Mouse (Mus musculus) kidney, embryonic 14.5 days (tissue): ENCODE results near the gene Camk2b. TPM values are rescaled to one million over a fixed set of nuclear protein-coding genes. Genes with fewer than 3 reads are reported as not detected.

Experiments used
- ATAC-seq: fragments of 200-750 bp; cut with Nextera tagmentation; 2 replicates; pipeline ENCODE4 v1.8.0; 2017; ENCODE audit warnings: moderate number of reproducible peaks, mild to moderate bottlenecking, moderate TSS enrichment, moderate library complexity; ENCODE audit not compliant: low FRiP score, low TSS enrichment
- H3K27ac ChIP-seq: fragments of 300-500 bp; sonication (generic); 2 replicates; pipeline ENCODE4 v1.5.1; 2014; ENCODE audit warnings: low read depth, mild to moderate bottlenecking, low read length, moderate library complexity, mixed read lengths
- H3K27me3 ChIP-seq: fragments of 300-500 bp; sonication (generic); 2 replicates; pipeline ENCODE4 v1.6.1; 2014; ENCODE audit warnings: mild to moderate bottlenecking, low read length; ENCODE audit not compliant: control insufficient read depth, insufficient read depth
- H3K36me3 ChIP-seq: fragments of 300-500 bp; sonication (generic); 2 replicates; pipeline ENCODE4 v1.6.1; 2014; ENCODE audit warnings: low read length, mixed read lengths; ENCODE audit not compliant: control insufficient read depth, insufficient read depth
- H3K4me1 ChIP-seq: fragments of 300-500 bp; sonication (generic); 2 replicates; pipeline ENCODE4 v1.6.1; 2014; ENCODE audit warnings: low read length, mixed read lengths; ENCODE audit not compliant: control insufficient read depth, insufficient read depth
- H3K4me2 ChIP-seq: fragments of 300-500 bp; sonication (generic); replicated peaks from 2 replicates; pipeline ENCODE4 v1.6.1; 2014; ENCODE audit warnings: low read depth, mild to moderate bottlenecking, low read length
- H3K4me3 ChIP-seq: fragments of 300-500 bp; sonication (generic); 2 replicates; pipeline ENCODE4 v1.5.1; 2014; ENCODE audit warnings: mild to moderate bottlenecking, low read length
- H3K9ac ChIP-seq: fragments of 300-500 bp; sonication (generic); 2 replicates; pipeline ENCODE4 v1.6.1; 2014; ENCODE audit warnings: low read depth, mild to moderate bottlenecking, low read length, moderate library complexity
- H3K9me3 ChIP-seq: fragments of 300-500 bp; sonication (generic); 2 replicates; pipeline ENCODE4 v1.6.1; 2016; ENCODE audit warnings: low read length; ENCODE audit not compliant: control insufficient read depth
- WGBS: fragments of 180-500 bp; shearing (Covaris S2); extraction: QIAGEN DNeasy Blood & Tissue Kit; methylation state at CpG from one replicate; pipeline ENCODE4 v1.1.7; 2014; 5-methylcytosine and 5-hydroxymethylcytosine counted together
- polyA plus RNA-seq: library from polyadenylated mRNA; unstranded; fragments of >200 nt; fragmentation: Nextera tagmentation; extraction: Ambion mirVana; gene quantifications from 2 replicates; pipeline ENCODE4 v1.2.1, GENCODE M21; 2014

Camk2b gene
- polyA plus RNA-seq, 1 experiment from 2014 or later: 4.4 TPM

- no peak overlapping the region for H3K4me2 ChIP-seq
- no peak for ATAC-seq
- H3K9ac ChIP-seq: no peak overlapping the region
- no peaks in the 10 kb centered on the region for H3K36me3 ChIP-seq
- WGBS: 66% methylated on average over 12 of the region's 12 CpGs
- no peak overlapping the region for H3K27ac ChIP-seq
- H3K27me3 ChIP-seq: no peaks in the 10 kb centered on the region
- no peak overlapping the region for H3K4me3 ChIP-seq
- H3K9me3 ChIP-seq: no peaks in the 10 kb centered on the region
- peaks cover 9% of the 10 kb centered on the region; the same call in 1 of the 2 replicates for H3K4me1 ChIP-seq
Measured at GRCm38 (mm10) chr11:6024923-6025652, 41.1 kb downstream of the Camk2b start.

DNA sequence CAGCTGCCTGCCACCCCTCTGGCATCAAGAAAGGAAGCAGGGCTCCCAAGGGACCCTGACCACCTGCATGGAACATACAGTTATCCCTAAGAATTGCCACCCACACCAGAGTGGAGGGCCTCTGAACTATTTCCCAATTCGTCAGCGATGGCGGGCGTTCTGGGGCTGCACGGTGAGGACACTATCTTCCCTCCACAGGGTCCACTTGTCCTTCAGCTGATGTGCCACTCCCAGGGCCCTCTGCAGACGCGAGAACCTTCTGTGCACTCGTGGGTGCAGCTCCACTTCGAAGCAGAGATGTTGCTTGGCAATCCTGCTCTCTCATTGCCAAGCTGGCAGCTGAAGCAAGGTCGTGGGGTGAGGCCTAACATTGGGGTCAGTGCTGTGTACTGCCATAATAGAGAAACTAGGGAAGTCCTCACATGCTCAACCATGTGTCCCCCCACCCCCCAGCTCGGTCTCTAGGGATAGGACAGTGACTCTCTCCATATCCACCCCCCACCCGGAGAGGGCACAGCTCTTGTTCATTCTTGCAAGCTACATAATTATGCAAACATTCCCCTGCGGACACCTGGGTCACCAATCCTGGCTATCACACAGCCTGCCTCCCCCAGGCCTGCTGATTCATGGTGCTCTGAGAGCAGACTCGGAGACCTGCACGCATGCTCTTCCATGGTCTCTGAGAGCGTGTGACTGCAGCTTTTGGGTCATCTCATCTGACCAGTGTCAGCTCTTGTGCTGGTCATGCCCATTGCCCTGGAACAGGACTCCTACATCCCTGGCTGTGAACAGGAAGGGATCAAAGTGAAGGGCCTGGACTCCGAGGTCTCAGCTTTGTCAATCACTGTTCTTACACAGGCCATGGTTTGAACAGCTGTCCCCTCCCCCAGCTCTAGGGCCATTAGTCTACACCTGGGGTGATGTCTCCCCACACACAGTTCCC is 45.0 kb downstream of the Camk2b start:
- peak; percentile 84 for ATAC-seq
- H3K4me3 ChIP-seq: no peak overlapping the region
- no peaks in the 10 kb centered on the region for H3K27me3 ChIP-seq
- H3K27ac ChIP-seq: peak overlapping the region; percentile 42; the same call in 1 of the 2 replicates
- H3K4me2 ChIP-seq: no peak overlapping the region
- H3K9ac ChIP-seq: no peak overlapping the region
- 48% methylated on average over 17 of the region's 17 CpGs for WGBS
- H3K9me3 ChIP-seq: no peaks in the 10 kb centered on the region
- no peaks in the 10 kb centered on the region for H3K36me3 ChIP-seq
- H3K4me1 ChIP-seq: peaks cover 14% of the 10 kb centered on the region; the same call in 1 of the 2 replicates

GRCm38 (mm10) chr11:6020360-6020759 is 45.8 kb downstream of the Camk2b start:
- Histone ChIP-seq H3K36me3 (no peaks in the 10 kb centered on the region), H3K9ac (no peak overlapping the region), H3K9me3 (no peaks in the 10 kb centered on the region), H3K4me1 (peaks cover 14% of the 10 kb centered on the region; the same call in 1 of the 2 replicates), H3K27me3 (no peaks in the 10 kb centered on the region), H3K4me3 (no peak overlapping the region), H3K27ac (peak overlapping the region; percentile 42; the same call in 1 of the 2 replicates), H3K4me2 (no peak overlapping the region)
- 72% methylated on average over 5 of the region's 5 CpGs for WGBS
- ATAC-seq: no peak

DNA sequence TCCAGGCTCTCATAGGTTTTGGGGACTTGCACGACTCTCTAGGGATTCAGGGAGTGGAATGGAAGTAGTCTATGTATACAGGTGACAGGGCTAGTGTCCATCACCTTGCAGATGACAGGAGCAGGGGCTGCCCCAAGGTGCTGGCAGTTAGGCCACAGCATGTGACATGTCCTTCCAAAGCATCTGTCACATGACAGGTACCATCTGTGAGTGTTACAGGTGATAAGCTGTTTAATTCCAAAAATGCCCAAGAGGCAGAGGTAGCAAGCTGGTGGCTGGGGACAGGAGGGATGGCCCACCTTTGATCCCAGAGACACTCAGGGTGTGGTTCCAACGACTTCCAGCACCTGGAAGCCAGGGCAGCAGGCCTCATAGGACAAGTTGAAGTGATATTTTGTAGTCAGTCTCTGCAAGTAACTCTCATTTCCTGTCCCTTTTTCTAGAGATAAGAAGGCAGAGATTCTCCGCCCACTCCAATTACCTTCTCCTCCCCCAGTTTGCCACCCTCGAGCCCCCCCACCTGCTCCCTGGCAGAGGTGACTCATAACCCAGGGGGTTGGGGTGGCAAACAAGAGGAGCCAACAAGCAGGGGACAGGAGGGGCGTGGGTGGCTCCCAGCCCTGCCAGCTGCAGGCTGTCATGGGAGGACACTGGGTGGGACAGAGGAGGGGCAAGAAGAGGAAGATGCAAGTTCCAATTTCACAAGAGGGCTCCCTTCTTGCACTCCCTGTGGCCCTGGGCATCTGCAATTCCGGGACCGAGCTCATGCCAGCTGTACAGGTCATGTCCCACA is 47.7 kb downstream of the Camk2b start:
- no peaks in the 10 kb centered on the region for H3K27me3 ChIP-seq
- ATAC-seq: peak; percentile 33; the same call in 1 of the 2 replicates
- no peaks in the 10 kb centered on the region for H3K36me3 ChIP-seq
- peaks cover 14% of the 10 kb centered on the region; the same call in 1 of the 2 replicates for H3K4me1 ChIP-seq
- no peak overlapping the region for H3K4me2 ChIP-seq
- 43% methylated on average over 7 of the region's 7 CpGs for WGBS
- no peak overlapping the region for H3K4me3 ChIP-seq
- no peak overlapping the region for H3K27ac ChIP-seq
- H3K9ac ChIP-seq: no peak overlapping the region
- H3K9me3 ChIP-seq: no peaks in the 10 kb centered on the region

GRCm38 (mm10) chr11:6017484-6018140 is 48.5 kb downstream of the Camk2b start:
- ATAC-seq: no peak
- peaks cover 14% of the 10 kb centered on the region; the same call in 1 of the 2 replicates for H3K4me1 ChIP-seq
- no peaks in the 10 kb centered on the region for H3K9me3 ChIP-seq
- no peak overlapping the region for H3K4me2 ChIP-seq
- no peak overlapping the region for H3K4me3 ChIP-seq
- no peaks in the 10 kb centered on the region for H3K36me3 ChIP-seq
- 70% methylated on average over 10 of the region's 11 CpGs for WGBS
- H3K27ac ChIP-seq: no peak overlapping the region
- no peak overlapping the region for H3K9ac ChIP-seq
- no peaks in the 10 kb centered on the region for H3K27me3 ChIP-seq

GRCm38 (mm10) chr11:6016797-6017395 is 49.3 kb downstream of the Camk2b start:
- H3K4me1 ChIP-seq: peaks cover 14% of the 10 kb centered on the region; the same call in 1 of the 2 replicates
- H3K4me2 ChIP-seq: no peak overlapping the region
- H3K4me3 ChIP-seq: no peak overlapping the region
- H3K9me3 ChIP-seq: no peaks in the 10 kb centered on the region
- no peaks in the 10 kb centered on the region for H3K36me3 ChIP-seq
- H3K27me3 ChIP-seq: no peaks in the 10 kb centered on the region
- 66% methylated on average over 9 of the region's 9 CpGs for WGBS
- no peak overlapping the region for H3K9ac ChIP-seq
- no peak for ATAC-seq
- H3K27ac ChIP-seq: no peak overlapping the region

- H3K27ac ChIP-seq: no peak overlapping the region
- no peak overlapping the region for H3K9ac ChIP-seq
- 7% methylated on average over 2 of the region's 3 CpGs for WGBS
- H3K27me3 ChIP-seq: no peaks in the 10 kb centered on the region
- H3K36me3 ChIP-seq: no peaks in the 10 kb centered on the region
- H3K4me1 ChIP-seq: peaks cover 14% of the 10 kb centered on the region; the same call in 1 of the 2 replicates
- H3K4me3 ChIP-seq: no peak overlapping the region
- no peak overlapping the region for H3K4me2 ChIP-seq
- no peak for ATAC-seq
- no peaks in the 10 kb centered on the region for H3K9me3 ChIP-seq
Measured at GRCm38 (mm10) chr11:6016368-6016767, 49.8 kb downstream of the Camk2b start.

- Histone ChIP-seq H3K36me3 (no peaks in the 10 kb centered on the region), H3K27ac (no peak overlapping the region), H3K27me3 (no peaks in the 10 kb centered on the region), H3K9ac (no peak overlapping the region), H3K4me1 (0 out of 2 replicates have a peak, but pooled peaks cover 5% of the 10 kb centered on the region), H3K4me2 (no peak overlapping the region), H3K9me3 (no peaks in the 10 kb centered on the region), H3K4me3 (no peak overlapping the region)
- ATAC-seq: no peak
- 76% methylated on average over 6 of the region's 6 CpGs for WGBS
Measured at GRCm38 (mm10) chr11:6015011-6015431, 51.1 kb downstream of the Camk2b start.
